Mouse (Mus musculus) hindbrain, embryonic 16.5 days (tissue): ENCODE measurements around the gene Slc27a2. TPM values are rescaled to one million over a fixed set of nuclear protein-coding genes. Genes with fewer than 3 reads are reported as not detected.
"Not testable (repeated sequence)": the region's sequence is repeated elsewhere in the genome, so short reads cannot be mapped to it uniquely, and the experiment has no call there.

Source experiments
- ATAC-seq: fragments of 200-750 bp; cut with Nextera tagmentation; 2 replicates; pipeline ENCODE4 v1.8.0; 2017; ENCODE audit warnings: moderate TSS enrichment, moderate library complexity
- H3K27ac ChIP-seq: fragments of 300-500 bp; sonication (generic); 2 replicates; pipeline ENCODE4 v1.5.1; 2014; ENCODE audit warnings: low read depth, mild to moderate bottlenecking, control low read depth, low read length, moderate library complexity
- H3K27me3 ChIP-seq: fragments of 300-500 bp; sonication (generic); replicated peaks from 2 replicates; pipeline ENCODE4 v1.6.1; 2014; ENCODE audit warnings: low read length; ENCODE audit not compliant: control insufficient read depth, insufficient read depth
- H3K36me3 ChIP-seq: fragments of 300-500 bp; sonication (generic); 2 replicates; pipeline ENCODE4 v1.6.1; 2014; ENCODE audit warnings: mild to moderate bottlenecking, low read length, moderate library complexity, mixed read lengths; ENCODE audit not compliant: control insufficient read depth, insufficient read depth
- H3K4me1 ChIP-seq: fragments of 300-500 bp; sonication (generic); 2 replicates; pipeline ENCODE4 v1.6.1; 2014; ENCODE audit warnings: low read depth, low read length; ENCODE audit not compliant: control insufficient read depth, insufficient read depth
- H3K4me2 ChIP-seq: fragments of 300-500 bp; sonication (generic); 2 replicates; pipeline ENCODE4 v1.6.1; 2014; ENCODE audit warnings: mild to moderate bottlenecking, low read length, control low read depth, moderate library complexity
- H3K4me3 ChIP-seq: fragments of 300-500 bp; sonication (generic); 2 replicates; pipeline ENCODE4 v1.5.1; 2014; ENCODE audit warnings: mild to moderate bottlenecking, low read length, control low read depth, moderate library complexity
- H3K9ac ChIP-seq: fragments of 300-500 bp; sonication (generic); 2 replicates; pipeline ENCODE4 v1.6.1; 2014; ENCODE audit warnings: low read depth, mild to moderate bottlenecking, control low read depth, low read length, moderate library complexity
- H3K9me3 ChIP-seq: fragments of 300-500 bp; sonication (generic); 2 replicates; pipeline ENCODE4 v1.6.1; 2014; ENCODE audit warnings: mild to moderate bottlenecking, low read length, moderate library complexity; ENCODE audit not compliant: control insufficient read depth
- WGBS: fragments of 180-500 bp; shearing (Covaris S2); extraction: QIAGEN DNeasy Blood & Tissue Kit; methylation state at CpG from one replicate; pipeline ENCODE4 v1.1.7; 2014; 5-methylcytosine and 5-hydroxymethylcytosine counted together
- polyA plus RNA-seq: library from polyadenylated mRNA; unstranded; fragments of >200 nt; fragmentation: Nextera tagmentation; extraction: Ambion mirVana; gene quantifications from 2 replicates; pipeline ENCODE4 v1.2.1, GENCODE M21; 2015

Slc27a2 gene
- polyA plus RNA-seq, 1 experiment from 2014 or later, result 12.7 TPM

GRCm38 (mm10) chr2:126607553-126608203 lies 55.5 kb downstream of the Slc27a2 start:
- no peak overlapping the region for H3K27ac ChIP-seq
- H3K9me3 ChIP-seq, result no peaks in the 10 kb centered on the region
- H3K4me2 ChIP-seq, result no peak overlapping the region
- no peak overlapping the region for H3K4me3 ChIP-seq
- H3K4me1 ChIP-seq, result no peaks in the 10 kb centered on the region
- WGBS, result 68% methylated on average over 10 of the region's 10 CpGs
- H3K36me3 ChIP-seq, result no peaks in the 10 kb centered on the region
- no peaks in the 10 kb centered on the region for H3K27me3 ChIP-seq
- H3K9ac ChIP-seq, result no peak overlapping the region
- no peak for ATAC-seq

- WGBS, result 76% methylated on average over 12 of the region's 12 CpGs
Observed at GRCm38 (mm10) chr2:126609600-126609999, 57.4 kb downstream of the Slc27a2 start.

GRCm38 (mm10) chr2:126615355-126615754 lies 63.1 kb downstream of the Slc27a2 start:
- Histone ChIP-seq H3K4me1 (no peaks in the 10 kb centered on the region), H3K9me3 (no peaks in the 10 kb centered on the region), H3K27ac (no peak overlapping the region), H3K36me3 (no peaks in the 10 kb centered on the region), H3K4me3 (no peak overlapping the region), H3K27me3 (no peaks in the 10 kb centered on the region), H3K4me2 (no peak overlapping the region), H3K9ac (no peak overlapping the region)
- ATAC-seq, result no peak
- 77% methylated on average over 3 of the region's 3 CpGs for WGBS

More at GRCm38 (mm10) chr2:126609600-126609999, 57.4 kb downstream of the Slc27a2 start:
- H3K27ac ChIP-seq, H3K9ac ChIP-seq, ATAC-seq, H3K9me3 ChIP-seq, H3K4me1 ChIP-seq, H3K36me3 ChIP-seq, H3K4me2 ChIP-seq, H3K4me3 ChIP-seq, H3K27me3 ChIP-seq: not testable (repeated sequence)

GRCm38 (mm10) chr2:126618470-126619179 lies 66.4 kb downstream of the Slc27a2 start:
- Histone ChIP-seq H3K27ac (no peak overlapping the region), H3K4me2 (no peak overlapping the region), H3K9me3 (no peaks in the 10 kb centered on the region), H3K36me3 (no peaks in the 10 kb centered on the region), H3K4me1 (no peaks in the 10 kb centered on the region), H3K4me3 (no peak overlapping the region), H3K27me3 (no peaks in the 10 kb centered on the region), H3K9ac (no peak overlapping the region)
- WGBS, result 27% methylated on average over 8 of the region's 8 CpGs
- no peak for ATAC-seq

GRCm38 (mm10) chr2:126619249-126619704 lies 67.1 kb downstream of the Slc27a2 start, which contains the start of gene Hdc:
Gene Hdc (minus strand): TSS chr2:126619299.
- Histone ChIP-seq H3K4me2 (no peak within 1 kb of the TSS), H3K4me3 (no peak within 1 kb of the TSS), H3K27ac (no peak within 1 kb of the TSS), H3K9me3 (no peaks in the 10 kb centered on the region), H3K27me3 (no peaks in the 10 kb centered on the region), H3K36me3 (no peaks in the 10 kb centered on the region), H3K9ac (no peak within 1 kb of the TSS), H3K4me1 (no peaks in the 10 kb centered on the region)
- ATAC-seq, result no peak
- 75% methylated on average over 14 of the region's 14 CpGs for WGBS

- Histone ChIP-seq H3K4me2 (no peak overlapping the region), H3K9ac (no peak overlapping the region), H3K4me3 (no peak overlapping the region), H3K27me3 (no peaks in the 10 kb centered on the region), H3K36me3 (no peaks in the 10 kb centered on the region), H3K4me1 (no peaks in the 10 kb centered on the region), H3K9me3 (no peaks in the 10 kb centered on the region), H3K27ac (no peak overlapping the region)
- ATAC-seq, result no peak
- 91% methylated on average over 2 of the region's 2 CpGs for WGBS
Observed at GRCm38 (mm10) chr2:126622455-126622854, 70.2 kb downstream of the Slc27a2 start.

- Histone ChIP-seq H3K36me3 (no peaks in the 10 kb centered on the region), H3K9me3 (no peaks in the 10 kb centered on the region), H3K9ac (no peak overlapping the region), H3K27ac (no peak overlapping the region), H3K4me3 (no peak overlapping the region), H3K4me1 (no peaks in the 10 kb centered on the region), H3K27me3 (no peaks in the 10 kb centered on the region), H3K4me2 (no peak overlapping the region)
- ATAC-seq, result no peak
Observed at GRCm38 (mm10) chr2:126623138-126623537, 70.9 kb downstream of the Slc27a2 start.

GRCm38 (mm10) chr2:126628455-126628995 lies 76.3 kb downstream of the Slc27a2 start:
- H3K36me3 ChIP-seq, result peaks cover 6% of the 10 kb centered on the region; the same call in 1 of the 2 replicates
- H3K27ac ChIP-seq, result no peak overlapping the region
- no peaks in the 10 kb centered on the region for H3K4me1 ChIP-seq
- H3K9ac ChIP-seq, result no peak overlapping the region
- H3K9me3 ChIP-seq, result no peaks in the 10 kb centered on the region
- no peak for ATAC-seq
- H3K4me3 ChIP-seq, result no peak overlapping the region
- no peak overlapping the region for H3K4me2 ChIP-seq
- H3K27me3 ChIP-seq, result no peaks in the 10 kb centered on the region
- 88% methylated on average over 9 of the region's 9 CpGs for WGBS

- Histone ChIP-seq H3K9ac (no peak overlapping the region), H3K4me1 (no peaks in the 10 kb centered on the region), H3K9me3 (no peaks in the 10 kb centered on the region), H3K4me2 (no peak overlapping the region), H3K4me3 (no peak overlapping the region), H3K27ac (no peak overlapping the region), H3K36me3 (peaks cover 6% of the 10 kb centered on the region; the same call in 1 of the 2 replicates), H3K27me3 (no peaks in the 10 kb centered on the region)
- no peak for ATAC-seq
- WGBS, result 86% methylated on average over 2 of the region's 2 CpGs
Observed at GRCm38 (mm10) chr2:126633165-126633564, 81.0 kb downstream of the Slc27a2 start.
